Mouse (Mus musculus) R1 (cell line): ENCODE data around the gene Prl2c1.
"Not testable (repeated sequence)": the region's sequence is repeated elsewhere in the genome, so short reads cannot be mapped to it uniquely, and the experiment has no call there.

Experiments
- DNase-seq: peaks from one replicate; pipeline ENCODE4 v3.0.0-alpha.2; 2018; ENCODE audit warnings: low read depth, low spot score

Gene Prl2c1

DNA sequence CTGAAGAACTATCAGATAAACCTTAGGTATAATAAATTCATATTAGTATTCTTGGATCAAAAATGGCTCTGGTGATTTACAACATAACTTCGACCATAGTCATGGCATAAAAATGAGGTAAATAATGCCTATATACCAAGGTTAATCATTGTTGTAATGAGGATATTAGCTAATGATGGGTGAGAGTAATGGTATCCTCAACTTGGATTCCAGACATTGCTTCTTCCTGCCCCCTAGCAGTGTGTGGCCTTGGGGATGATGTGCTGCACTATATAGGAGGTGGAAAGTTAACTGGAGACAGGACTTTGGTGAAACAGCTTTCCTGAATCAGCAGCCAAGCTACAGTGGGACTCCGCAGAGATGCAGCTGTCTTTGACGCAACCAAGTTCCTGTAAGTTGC, at the start of gene Prl2c1:
Gene Prl2c1 (plus strand): TSS at position 301 of the 400 bp plus-strand sequence.
- no peak for DNase-seq

DNA sequence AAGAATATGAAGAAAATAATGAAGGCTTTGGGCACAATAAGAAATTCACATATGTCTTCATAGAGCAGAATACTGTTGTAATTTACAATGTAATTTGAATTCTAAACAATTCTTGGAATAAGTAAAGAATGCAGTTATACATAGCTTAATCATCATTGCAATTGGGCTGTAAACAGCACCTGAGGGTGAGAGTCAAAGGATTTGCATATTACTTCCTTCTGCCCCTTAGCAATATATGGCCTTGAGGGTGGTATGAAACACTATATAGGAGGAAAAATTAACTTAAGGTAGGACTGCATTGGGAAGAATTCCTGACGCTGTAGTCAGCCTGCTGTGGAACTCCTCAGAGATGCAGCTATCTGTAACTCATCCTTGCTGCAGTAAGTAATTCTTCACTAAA, 47.8 kb upstream of the Prl2c1 start, which contains the start of gene Prl2a1:
Gene Prl2a1 (plus strand): TSS at position 301 of the 400 bp plus-strand sequence.
- no peak for DNase-seq

DNA sequence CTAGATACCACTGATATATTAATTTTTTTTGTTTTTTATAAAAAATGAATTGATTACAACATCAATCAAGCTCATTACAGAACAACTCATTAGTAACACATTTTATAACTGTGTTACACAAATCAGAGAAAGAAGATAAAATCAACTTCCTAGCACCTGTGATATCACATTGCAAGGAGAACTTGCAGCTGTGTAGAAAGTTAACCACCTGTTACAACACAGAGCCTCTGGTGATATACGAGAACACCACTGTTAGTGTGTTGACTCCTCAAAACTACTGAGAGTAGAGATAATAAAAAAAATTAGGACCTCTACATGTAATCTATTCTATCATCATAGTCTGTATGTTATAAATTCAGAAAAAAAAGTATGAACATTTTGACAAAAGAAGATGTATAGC, 46.4 kb upstream of the Prl2c1 start:
- DNase-seq = no peak

DNA sequence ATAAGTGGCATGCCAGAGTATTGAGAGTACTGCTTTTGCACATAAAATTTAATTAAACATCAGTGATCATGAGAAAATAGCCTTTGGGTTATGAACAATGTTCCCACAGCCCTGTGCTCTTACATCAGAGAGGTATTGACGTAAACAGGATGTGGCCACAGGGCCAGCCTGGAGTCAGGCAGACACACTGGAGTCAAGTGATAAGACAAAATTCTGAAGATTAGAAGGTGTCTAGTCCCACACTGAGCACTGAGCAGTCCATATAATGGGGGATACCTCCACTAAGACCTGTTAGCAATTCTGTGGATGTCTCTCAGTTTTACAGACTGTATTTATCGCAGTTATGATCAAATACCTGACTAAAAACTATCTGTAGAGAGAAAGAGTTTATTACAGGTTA, 55.1 kb downstream of the Prl2c1 start:
- DNase-seq = not testable (repeated sequence)
